Mouse (Mus musculus) urinary bladder, postnatal 4 days (tissue): ENCODE measurements around the gene Gps1.
"Not testable (repeated sequence)": the region's sequence is repeated elsewhere in the genome, so short reads cannot be mapped to it uniquely, and the experiment has no call there.

Source experiments
- DNase-seq, 2 experiments: peaks; one replicate each; pipeline ENCODE4 v3.0.0; 2021 to 2022; ENCODE audit warnings: low spot score in 2 of 2

The Gps1 gene

GRCm38 (mm10) chr11:120785145-120785544 is 1.1 kb downstream of the Gps1 start:
- DNase-seq: no peak

GRCm38 (mm10) chr11:120788460-120788859 is 4.4 kb downstream of the Gps1 start:
- DNase-seq: not testable (repeated sequence)

- DNase-seq: no peak
Measured at GRCm38 (mm10) chr11:120789355-120789754, 5.3 kb downstream of the Gps1 start.

- DNase-seq: no peak
Measured at GRCm38 (mm10) chr11:120789810-120790209, 5.7 kb downstream of the Gps1 start.

- no peak for DNase-seq
Measured at GRCm38 (mm10) chr11:120792652-120793051, 8.6 kb downstream of the Gps1 start.

- DNase-seq: peak; percentile 96 to 97
Measured at GRCm38 (mm10) chr11:120795756-120796613, 11.9 kb downstream of the Gps1 start, which contains the start of gene Dus1l. Gene Dus1l (minus strand): TSS chr11:120796403.

GRCm38 (mm10) chr11:120796614-120796946 is 12.5 kb downstream of the Gps1 start:
- no peak for DNase-seq

- DNase-seq: no peak
Measured at GRCm38 (mm10) chr11:120798244-120798643, 14.2 kb downstream of the Gps1 start.

- DNase-seq: no peak
Measured at GRCm38 (mm10) chr11:120799316-120799890, 15.3 kb downstream of the Gps1 start.

GRCm38 (mm10) chr11:120800061-120800904 is 16.2 kb downstream of the Gps1 start:
- peak; percentile 81 to 92 for DNase-seq

- no peak for DNase-seq
Measured at GRCm38 (mm10) chr11:120804274-120804673, 20.2 kb downstream of the Gps1 start.

GRCm38 (mm10) chr11:120804769-120805168 is 20.7 kb downstream of the Gps1 start:
- DNase-seq: no peak

- no peak for DNase-seq
Measured at GRCm38 (mm10) chr11:120805375-120806298, 21.6 kb downstream of the Gps1 start.

- DNase-seq: no peak
Measured at GRCm38 (mm10) chr11:120808010-120808409, 23.9 kb downstream of the Gps1 start.

GRCm38 (mm10) chr11:120812068-120812467 is 28.0 kb downstream of the Gps1 start:
- no peak for DNase-seq

- no peak for DNase-seq
Measured at GRCm38 (mm10) chr11:120817358-120817757, 33.3 kb downstream of the Gps1 start.

- DNase-seq: no peak
Measured at GRCm38 (mm10) chr11:120818251-120818650, 34.2 kb downstream of the Gps1 start.

- no peak for DNase-seq
Measured at GRCm38 (mm10) chr11:120819556-120819955, 35.5 kb downstream of the Gps1 start.

- peak in 1 of 2 experiments; percentile 57 for DNase-seq
Measured at GRCm38 (mm10) chr11:120820546-120820945, 36.5 kb downstream of the Gps1 start.

- DNase-seq: no peak
Measured at GRCm38 (mm10) chr11:120821076-120821922, 37.2 kb downstream of the Gps1 start.
